Mouse (Mus musculus) skeletal muscle tissue, adult 2 months (tissue): ENCODE data around the gene Tdpoz4.
"Not testable (repeated sequence)": the region's sequence is repeated elsewhere in the genome, so short reads cannot be mapped to it uniquely, and the experiment has no call there.

Source experiments
- DNase-seq: peaks from one replicate; pipeline ENCODE4 v3.0.0-alpha.2; 2012; ENCODE audit warnings: low read depth, low spot score

The Tdpoz4 gene

GRCm38 (mm10) chr3:93796098-93796497 lies at the start of gene Tdpoz4:
TSS of gene Tdpoz4 (plus strand) at chr3:93796398.
- DNase-seq = not testable (repeated sequence)

- not testable (repeated sequence) for DNase-seq
These were observed 42.2 kb upstream of the Tdpoz4 start for GRCm38 (mm10) chr3:93754022-93754421.

GRCm38 (mm10) chr3:93772700-93773099 lies 23.5 kb upstream of the Tdpoz4 start, which contains the start of gene Gm5773:
TSS of gene Gm5773 (plus strand) at chr3:93773000.
- not testable (repeated sequence) for DNase-seq

- DNase-seq = not testable (repeated sequence)
These were observed 17.1 kb downstream of the Tdpoz4 start for GRCm38 (mm10) chr3:93813341-93813740.

GRCm38 (mm10) chr3:93825720-93826119 lies 29.5 kb downstream of the Tdpoz4 start, which contains the start of gene Tdpoz3:
TSS of gene Tdpoz3 (plus strand) at chr3:93826020.
- not testable (repeated sequence) for DNase-seq
